Mouse (Mus musculus) megakaryocyte, adult 5-6 weeks (primary cell): ENCODE measurements around the gene Acaa1b. TPM values are rescaled to one million over a fixed set of nuclear protein-coding genes. Genes with fewer than 3 reads are reported as not detected.

ENCODE experiments used
- ATAC-seq: 2 replicates; pipeline ENCODE4 v1.8.0; 2016; ENCODE audit warnings: mild to moderate bottlenecking, inconsistent platforms; ENCODE audit not compliant: poor library complexity, severe bottlenecking
- total RNA-seq, 2 experiments: library from RNA; stranded (forward) in 1 of 2; stranded (reverse) in 1 of 2; fragments of 153-499, 151-499 nt in 1 of 2; fragments of 221-1000, 200-1000 nt in 1 of 2; gene quantifications; 2 replicates each; pipeline versions ENCODE4 v1.2.3 to v1.2.4; 2015 to 2017

The Acaa1b gene
- total RNA-seq (2015) (0.34 and 0.78 TPM in 2 replicates), total RNA-seq (2017) (not detected in 2 replicates)

DNA sequence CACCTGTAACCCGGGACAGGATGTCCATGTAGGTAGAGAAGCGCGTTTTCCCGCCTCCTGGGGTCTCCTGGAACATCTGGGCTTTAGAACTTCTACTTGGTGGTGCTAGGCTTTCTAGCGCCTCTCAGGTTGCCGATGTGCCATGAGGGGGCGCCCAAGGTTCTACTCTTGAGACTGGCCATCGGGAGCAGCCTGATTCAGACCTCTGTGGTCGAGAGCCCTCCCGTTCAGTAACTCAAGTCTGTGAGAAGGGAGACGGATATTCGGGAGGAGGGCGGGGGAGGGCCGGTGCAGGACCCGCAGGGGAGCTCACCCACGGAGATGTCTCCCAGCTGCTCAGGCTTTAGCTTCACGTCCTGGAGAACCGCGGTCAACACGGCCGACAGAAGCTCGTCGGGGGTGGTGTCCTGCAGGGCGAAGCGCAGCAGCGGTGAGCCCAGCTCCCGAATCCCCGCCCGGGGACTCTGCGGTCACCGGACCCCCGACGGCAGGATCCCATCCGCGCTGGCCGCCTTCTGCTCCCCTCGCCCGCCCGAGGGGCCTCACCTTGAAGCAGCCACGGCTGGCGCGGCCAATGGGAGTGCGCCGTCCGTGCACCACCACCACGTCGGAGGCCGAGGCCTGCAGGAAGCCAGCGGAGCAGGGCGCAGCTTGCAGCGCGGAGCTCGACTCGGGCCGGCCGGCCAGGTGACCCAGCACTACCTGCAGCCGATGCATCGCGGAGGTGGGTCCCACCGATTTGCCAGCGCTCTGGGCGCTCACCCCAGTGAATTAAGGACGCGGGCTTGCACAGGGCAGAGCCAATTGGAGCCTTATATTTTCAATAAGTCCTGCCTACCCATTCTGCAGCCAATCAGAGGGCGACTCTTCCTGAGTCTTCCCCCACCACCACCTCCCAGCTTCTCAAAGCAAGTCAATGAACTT, at the start of gene Acaa1b:
Acaa1b (minus strand) TSS at position 816 of the 924 bp plus-strand sequence.
- peak; percentile 60; the same call in 1 of the 2 replicates for ATAC-seq

DNA sequence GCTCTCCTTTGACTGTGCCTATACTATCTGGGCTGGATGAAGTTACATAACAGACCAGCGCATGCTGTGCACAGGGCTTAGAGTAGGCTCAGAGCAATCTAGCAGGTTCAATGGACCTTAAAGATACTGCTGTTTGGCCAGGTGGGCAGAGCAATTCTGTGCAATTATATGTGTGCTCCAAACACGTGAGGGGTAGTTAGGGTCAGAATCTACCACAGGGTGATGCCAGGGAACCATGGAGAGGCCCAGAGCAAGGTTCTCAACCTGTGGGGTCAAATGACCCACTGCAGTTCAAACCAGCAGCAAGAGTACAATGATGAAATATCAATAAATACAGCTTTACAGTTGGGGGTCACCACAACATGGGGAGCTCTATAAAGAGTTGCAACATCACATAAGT, 49.8 kb upstream of the Acaa1b start:
- no peak for ATAC-seq

DNA sequence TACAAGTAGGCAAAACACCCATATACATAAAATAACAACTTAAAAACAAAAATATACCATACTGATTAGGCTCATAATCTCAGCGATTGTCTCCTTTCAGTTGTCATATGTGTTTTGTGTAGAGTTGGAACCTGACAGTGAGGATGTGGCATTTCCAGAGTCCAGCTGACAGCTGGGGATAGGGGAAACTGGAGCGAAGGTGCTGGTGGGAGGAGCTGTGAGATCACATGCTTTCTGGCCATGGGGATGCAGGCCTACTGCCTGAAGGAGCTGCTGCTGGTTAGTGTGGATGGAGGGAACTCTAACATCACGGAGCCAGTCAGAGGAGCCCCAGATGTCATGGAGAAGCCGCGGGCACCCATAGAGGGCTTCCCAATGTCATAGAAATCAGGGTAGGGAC, 48.9 kb upstream of the Acaa1b start:
- ATAC-seq = no peak

DNA sequence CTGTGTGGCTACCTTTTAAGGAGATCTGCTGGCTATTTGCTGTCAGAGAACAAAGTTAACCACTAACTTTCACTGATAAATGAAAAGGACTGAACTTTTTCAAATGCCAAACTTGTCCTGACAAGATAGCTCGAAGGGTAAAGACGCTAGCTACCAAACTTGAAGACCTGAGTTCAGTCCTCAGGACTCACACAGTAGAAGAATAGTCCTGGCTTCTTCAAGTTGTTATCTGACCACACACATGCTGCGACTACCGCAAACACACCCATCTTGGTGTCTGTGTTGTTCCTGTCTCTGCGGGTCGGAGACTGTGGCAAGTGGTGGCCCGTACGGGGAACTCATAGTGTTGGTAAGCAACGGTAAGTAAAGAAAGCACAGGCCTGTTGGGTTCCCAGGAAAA, 46.7 kb upstream of the Acaa1b start:
- ATAC-seq = no peak

DNA sequence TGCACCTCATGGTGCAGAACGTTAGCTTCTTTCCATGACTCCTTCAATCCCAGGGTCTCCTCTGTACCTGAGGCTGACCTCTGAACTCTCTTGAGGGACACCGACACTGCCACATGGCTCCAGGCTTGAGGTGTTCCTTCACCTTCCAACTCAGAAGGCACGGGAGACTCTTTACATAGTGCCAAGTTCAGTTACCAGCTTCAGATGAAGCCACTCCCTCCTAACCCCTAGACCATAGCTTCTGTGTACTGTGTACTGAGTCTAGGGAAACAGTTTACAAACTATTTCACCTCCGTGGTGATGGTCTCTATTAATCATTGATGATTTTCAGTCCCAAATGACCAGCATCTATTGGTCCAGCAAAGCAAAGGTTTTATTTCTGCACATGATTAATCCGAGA, 44.8 kb upstream of the Acaa1b start:
- ATAC-seq = no peak

DNA sequence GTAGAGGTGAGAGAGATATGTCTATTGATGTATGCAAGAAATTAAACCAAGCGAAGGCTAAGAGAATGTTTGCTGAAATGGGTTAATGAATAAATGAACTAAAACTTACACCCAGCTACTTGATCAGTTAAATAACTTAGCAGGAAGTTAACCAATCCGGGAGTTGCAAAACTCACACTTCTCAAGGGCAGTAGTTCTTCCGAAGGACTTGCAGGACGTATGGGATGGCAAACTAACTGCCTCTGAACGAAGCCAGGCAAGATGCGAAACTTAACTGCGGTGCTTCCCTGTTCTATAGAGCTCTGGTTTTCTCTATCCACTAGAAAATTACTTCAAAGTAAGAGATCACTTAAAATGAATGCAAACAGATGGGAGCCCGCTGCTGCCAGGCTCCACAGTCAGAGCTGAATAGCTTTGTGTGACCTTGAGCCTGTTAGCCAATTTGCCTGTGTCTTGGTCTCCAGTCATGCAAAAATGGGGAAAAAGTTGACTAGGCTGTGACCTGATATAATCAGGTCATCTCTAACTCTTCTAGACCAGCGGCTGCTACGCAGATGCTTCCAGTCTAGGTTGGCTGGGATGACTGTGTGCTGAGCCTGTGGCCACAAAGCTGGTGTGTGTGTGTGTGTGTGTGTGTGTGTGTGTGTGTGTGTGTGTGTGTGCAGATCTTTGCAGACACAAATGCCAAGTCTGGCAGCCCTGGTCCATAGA, 42.4 kb upstream of the Acaa1b start:
- ATAC-seq = peak; percentile 33; the same call in 1 of the 2 replicates

DNA sequence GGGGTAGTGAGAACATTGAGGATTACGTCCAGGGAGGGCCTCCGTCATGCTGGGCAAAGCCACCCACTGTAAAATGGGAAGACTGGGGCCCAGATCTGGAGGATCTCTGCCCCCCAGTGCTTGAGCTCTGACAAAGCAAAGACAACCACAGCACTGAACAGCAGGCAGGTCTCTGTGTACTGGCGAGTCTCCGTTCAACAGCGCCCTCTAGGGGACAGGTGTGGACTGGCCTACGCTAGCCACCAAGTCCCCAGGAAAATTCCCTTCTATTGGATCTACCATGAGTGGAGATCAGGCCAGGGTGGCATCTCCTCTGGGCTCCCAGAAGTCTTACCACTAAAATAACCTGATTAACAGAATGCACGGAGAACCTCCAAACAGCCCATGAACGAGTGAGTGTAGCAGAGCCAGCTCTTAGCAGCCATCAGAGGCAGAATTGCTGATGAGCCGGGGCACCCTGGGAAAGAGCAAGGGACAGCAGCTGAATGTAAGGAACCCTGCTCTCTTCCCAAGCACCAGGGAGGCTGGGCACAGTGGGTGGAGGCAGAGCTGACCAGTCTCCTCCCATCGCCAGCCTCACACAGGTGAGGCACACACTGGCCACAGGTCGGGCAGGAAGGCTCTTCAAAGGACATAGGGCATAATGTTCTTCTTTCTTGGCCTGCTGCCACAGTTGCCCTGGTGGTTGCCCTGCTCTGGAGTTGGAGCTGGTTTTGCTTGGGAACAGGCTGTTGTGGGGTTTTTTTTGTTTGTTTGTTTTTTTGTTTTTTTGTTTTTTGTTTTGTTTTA, 35.5 kb upstream of the Acaa1b start:
- no peak; the same call in 1 of the 2 replicates for ATAC-seq

DNA sequence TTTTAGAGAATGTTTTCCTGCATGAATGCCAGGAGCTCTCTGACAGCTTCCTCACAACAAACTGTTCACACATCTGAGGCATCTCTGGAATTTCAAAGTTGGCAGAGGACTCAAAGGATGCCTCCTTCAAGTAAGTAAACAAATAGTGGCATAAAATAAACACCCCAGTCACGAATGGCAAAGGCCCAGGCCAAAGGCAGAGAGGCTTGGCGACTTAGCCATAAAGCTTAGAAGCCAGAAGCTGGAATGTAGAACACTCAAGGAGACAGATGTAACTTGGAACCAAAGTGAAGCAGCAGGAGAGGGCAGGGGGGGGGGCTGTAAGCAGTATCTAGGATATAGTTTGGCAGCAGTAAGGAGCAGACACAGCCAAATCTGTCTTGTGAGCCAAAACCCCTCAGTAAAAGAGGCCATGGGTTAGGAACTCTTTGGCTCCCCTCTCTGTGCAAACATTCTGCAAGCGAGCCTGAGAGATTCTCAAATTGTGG, 24.4 kb upstream of the Acaa1b start:
- ATAC-seq = no peak

DNA sequence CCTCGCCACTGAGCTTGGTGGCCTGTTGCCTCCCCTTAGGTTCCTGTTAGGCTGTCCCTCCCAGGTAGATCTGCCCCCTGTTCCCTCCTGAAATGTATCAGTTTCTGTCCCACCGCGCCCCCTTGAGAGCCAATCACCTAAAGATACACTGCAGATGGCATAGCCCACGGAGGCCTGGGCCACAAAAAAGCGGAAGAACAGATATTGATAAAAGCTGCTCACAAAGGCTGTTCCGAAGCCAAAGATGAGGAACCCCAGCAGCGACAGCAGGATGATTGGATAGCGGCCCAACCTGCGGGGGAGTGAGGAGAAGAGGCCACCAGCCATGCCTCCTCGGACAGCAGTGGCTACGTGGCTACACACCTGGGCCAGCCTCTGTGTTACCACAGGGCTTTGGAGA, 22.4 kb upstream of the Acaa1b start:
- no peak for ATAC-seq

DNA sequence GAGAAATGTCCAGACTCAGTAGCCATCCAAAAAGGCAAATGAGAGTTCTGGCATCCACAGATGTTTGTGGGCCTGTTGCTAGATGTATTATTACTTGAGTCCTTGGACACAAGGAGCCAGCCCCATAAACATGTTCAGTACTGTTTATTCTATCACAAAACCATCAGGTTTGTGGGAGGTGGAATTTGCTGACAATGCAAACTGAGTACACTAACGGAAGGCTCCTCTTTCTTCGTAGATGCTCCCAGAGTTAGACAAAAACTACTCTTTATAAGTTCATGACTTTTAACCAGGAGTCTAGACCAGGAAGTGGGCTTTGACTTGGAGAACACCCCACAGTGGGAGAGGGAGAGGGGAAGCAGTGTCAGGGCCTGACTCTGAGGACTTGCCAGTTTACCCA, 10.7 kb upstream of the Acaa1b start:
- no peak for ATAC-seq

DNA sequence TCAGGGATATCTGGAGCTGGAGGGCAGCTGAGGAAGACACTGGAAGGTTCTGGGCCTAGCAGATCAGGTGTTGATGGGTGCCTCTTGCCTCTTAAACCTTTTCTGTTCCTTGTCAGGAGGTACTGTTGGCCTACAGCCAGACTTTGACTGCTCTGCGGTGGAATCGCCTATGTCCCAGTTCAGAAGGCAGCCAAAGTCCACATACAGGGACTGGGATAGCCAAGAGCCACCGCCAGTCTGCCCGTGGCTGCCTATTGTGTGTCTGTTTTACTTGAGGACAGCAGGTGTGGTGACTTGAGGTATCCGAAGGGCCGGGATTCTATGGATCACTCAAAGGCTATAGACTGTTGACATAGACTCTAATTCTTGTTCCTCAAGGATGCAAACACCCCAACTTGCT, 8.7 kb upstream of the Acaa1b start:
- ATAC-seq = no peak

DNA sequence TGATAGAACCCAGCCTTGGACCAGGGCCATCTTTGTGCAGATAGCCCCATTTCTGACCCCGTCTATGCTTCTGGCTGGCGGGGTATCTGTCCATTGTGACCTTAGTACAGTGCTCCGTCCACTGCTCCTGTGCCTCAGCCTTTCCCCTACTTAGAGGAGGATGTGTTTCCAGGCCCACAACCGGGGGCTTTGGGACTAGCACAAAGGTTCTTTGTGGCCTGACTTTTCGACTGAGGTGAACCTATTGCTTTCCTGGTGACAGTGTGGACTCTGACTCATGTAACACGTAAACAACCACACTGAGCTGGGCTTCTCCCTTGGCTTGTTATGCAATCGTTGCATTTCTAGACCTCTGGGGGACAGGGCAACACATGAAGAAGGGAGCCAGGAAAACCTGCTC, 7.8 kb upstream of the Acaa1b start:
- no peak for ATAC-seq

DNA sequence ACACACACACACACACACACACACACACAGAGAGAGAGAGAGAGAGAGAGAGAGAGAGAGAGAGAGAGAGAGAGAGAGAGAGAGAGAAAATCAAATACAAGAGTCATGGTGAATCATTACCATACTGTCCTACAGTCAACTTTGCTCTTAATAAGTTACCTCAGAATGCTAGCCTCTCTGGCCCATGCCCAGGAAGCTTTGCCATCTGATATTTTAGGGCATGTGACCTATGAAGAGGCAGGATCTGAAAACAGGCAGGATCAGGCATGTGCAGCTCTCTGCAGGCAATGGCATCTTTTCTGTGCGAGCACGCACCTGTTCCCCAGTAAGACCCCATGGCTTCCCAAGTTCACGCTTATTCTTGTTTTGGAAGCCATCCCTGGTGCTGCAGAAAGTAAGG, 3.8 kb upstream of the Acaa1b start:
- ATAC-seq = no peak

DNA sequence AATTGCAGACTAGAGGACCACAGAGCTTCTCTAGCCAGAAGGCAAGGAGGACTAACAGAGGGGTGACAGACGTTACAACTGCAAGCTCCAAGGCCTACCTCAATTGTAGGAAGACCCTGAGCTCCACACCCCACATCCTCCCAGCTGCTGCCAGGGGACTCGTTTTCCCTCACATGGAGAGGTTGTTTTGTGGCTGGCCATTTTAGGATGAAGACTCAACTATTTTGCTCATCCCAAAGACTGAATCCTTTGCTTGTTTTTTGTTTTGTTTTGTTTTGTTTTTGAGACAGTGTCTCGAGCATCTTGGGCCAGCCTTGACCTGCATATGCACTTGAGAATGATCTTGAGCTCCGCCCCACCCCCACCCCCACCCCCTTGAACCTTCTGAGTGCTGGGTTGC, 2.0 kb upstream of the Acaa1b start, which contains the start of gene Gm47289:
Gm47289 (plus strand) TSS at position 301 of the 400 bp plus-strand sequence.
- ATAC-seq = no peak

DNA sequence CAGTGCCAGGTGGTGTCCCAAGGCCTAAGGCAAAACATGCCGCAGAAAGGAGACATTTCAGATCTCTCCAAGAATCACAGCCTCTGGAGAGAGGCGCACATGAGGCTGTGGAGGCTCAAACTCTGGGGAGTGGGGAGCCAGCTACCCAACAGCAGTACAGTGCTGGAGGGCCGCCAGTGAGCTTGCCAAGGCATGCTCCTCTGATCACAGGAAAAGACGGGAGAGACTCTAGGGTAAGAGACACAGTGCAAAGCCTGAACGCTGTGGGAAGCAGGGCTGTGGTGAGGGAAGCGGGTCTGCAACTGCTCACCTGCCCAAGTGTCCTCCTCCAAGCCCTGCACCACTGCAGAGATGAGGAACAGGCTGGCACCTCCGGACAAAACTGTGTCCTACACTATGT, 1.1 kb downstream of the Acaa1b start:
- ATAC-seq = no peak

DNA sequence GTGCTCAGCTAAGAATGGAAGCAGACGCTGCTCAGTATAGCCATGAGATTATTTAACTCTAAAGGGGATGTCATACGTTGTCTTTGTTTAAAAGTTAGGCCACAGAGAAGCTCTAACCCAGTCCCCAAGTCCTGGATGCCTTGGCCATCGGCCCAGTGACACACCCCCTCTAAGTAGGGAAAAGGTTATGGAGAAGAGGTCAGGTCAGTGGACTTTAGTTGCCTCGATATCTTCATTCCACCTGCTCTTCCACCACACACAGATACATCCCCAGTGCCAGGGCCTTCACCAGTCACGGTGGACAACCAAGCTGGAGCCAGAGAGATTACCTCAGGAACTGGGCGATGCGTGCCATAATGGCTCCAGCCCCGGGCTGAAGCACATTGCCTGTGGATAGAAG, 1.5 kb downstream of the Acaa1b start:
- no peak for ATAC-seq

DNA sequence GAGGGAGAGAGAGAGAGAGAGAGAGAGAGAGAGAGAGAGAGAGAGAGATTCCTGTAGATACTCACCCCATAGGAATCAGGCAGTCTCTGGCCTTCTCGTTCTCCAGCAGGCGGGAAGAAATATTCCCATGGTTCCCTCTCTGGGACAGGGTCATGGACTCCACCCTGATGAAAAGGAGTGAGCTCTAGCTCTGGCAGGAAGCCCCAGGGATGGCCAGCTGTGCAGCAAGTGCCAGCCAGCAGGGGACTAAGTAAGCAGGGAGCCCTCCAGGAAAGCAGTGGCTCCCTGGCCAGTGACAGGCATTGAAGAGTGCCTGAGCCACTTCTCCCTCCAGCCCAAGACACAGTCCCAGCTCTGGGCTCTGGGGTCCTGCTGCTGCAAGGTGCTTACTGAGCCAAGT, 5.1 kb downstream of the Acaa1b start:
- no peak for ATAC-seq

DNA sequence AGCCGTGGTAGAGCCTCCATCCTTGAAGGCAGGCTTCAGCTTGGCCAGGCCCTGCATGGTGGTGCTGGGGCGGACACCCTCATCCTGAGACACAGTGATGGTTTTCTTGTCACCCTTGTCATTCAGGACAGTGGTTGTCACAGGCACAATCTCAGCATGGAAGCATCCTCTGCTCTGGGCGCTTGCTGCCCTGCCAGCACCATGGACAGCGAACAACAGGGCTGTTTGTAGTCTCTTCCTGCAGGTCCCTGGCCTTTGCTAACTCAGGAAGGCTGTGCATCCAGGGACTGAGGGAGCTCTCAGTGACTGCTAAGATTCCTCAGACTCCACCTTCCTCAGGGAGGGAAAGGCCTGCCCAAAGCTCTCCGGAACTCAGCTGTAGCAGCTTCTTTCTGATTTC, 7.3 kb downstream of the Acaa1b start:
- ATAC-seq = no peak

DNA sequence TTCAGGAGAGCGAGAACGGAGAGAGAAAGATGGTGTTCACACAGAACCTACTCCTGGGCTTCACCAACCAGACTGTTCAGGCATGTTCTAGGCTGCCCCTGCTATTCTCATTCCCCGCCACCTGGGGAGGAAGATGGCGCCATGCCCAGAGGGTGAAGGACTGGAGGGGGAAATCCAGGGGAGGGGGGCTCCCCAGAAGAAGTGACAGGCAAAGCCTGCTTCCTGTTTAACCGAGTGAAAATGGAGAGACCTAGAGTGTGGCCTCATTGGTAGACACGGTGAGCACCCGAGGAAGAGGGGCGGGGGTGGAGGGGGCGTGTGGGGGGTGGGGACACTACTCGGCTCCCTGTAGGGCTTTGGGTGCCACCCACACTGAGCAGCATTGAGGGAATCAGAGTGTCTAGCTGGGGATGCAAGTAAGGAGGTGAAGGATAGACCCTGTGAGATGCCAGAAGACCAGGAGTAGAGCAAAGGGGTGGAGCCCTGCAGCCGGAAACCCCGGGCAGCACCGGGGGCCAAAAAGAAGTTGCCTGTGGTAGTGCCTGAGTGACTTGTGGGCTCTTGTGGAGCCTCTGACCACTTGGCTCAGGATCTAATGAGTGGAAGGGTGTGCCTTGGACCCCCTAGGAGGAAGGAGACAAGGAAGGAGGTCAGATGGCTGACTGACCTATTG, 10.7 kb downstream of the Acaa1b start:
- ATAC-seq = no peak

DNA sequence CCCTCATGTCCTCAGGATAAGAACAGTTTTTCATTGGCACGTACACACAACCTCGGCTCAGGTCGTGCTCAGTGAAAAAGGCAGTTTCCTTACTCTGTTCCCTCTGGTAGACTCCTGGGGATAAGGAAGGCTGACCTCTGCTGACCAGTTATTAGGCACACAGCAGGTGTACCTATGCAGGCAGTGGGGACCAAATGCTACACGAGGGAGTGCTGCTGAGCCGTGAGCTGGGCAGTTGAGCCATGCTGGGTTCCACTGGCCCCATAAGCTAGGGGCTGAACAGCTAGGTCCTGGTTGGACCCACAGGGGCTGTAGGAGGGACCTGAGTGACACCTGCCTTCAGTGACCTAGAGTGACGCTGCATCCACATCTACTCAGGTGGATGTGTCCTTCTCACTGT, 11.3 kb downstream of the Acaa1b start:
- ATAC-seq = no peak
